Mouse (Mus musculus) urinary bladder, postnatal 10 days (tissue): ENCODE results near the gene Stk24.

Experiments used
- DNase-seq: peaks from one replicate; pipeline ENCODE4 v3.0.0; 2022; ENCODE audit warnings: low spot score

Stk24 gene

GRCm38 (mm10) chr14:121313283-121313682, 66.5 kb downstream of the Stk24 start:
- no peak for DNase-seq

DNA sequence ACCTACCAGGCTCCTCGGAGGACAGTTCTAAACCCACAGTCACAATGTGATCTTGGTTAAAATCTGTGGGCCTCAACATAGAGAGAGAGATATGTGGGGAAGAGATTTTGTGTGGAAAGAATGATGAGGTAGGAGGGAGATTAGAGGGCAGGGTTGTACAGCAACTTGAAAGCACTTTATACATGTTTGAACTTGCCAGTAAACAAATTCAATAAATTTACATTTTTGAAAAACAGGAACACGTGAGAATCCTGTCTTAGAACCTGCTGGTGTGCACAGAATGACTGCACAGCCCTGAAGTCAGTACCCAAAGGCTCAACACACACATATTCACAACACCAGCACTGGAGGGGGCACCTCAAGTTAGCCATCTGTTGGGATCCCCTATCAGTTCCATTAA, 68.7 kb downstream of the Stk24 start:
- DNase-seq, result no peak

DNA sequence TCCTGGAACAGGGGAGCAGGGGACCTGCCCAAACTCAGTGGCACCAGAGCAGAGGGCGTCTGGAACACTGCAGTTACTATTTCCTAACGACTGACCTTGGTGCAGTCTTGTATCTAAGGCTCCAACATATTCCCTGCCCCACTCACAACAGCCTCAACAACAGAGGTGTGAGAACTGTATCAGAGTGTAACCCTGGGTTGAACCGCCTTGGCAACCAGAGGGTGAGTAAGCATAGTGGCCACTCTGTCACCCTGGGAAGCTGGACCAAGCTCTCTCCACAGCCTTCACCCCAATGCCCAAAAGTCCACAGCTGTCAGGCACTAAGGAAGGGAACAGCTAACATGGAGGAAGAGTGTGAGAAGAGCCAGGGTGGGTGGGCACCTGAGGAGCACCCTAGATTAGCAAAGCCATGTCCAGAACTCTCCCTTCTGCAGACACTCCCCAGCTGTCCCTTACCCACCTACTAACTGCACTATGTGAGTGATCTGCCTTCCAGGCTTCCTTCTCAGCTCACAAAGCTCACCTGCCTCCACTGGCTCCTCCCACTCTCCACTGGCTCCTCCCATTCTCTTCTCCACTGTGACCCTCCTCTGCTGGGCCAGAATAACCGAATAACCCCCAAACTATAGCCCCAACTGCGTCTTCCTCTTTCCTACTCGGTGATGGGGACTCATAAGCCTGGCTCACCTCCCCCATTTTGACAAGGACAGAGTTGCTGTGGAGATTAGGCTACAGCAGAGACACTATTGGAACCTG, 69.3 kb downstream of the Stk24 start:
- no peak for DNase-seq

GRCm38 (mm10) chr14:121309909-121310308, 69.9 kb downstream of the Stk24 start:
- DNase-seq, result no peak

DNA sequence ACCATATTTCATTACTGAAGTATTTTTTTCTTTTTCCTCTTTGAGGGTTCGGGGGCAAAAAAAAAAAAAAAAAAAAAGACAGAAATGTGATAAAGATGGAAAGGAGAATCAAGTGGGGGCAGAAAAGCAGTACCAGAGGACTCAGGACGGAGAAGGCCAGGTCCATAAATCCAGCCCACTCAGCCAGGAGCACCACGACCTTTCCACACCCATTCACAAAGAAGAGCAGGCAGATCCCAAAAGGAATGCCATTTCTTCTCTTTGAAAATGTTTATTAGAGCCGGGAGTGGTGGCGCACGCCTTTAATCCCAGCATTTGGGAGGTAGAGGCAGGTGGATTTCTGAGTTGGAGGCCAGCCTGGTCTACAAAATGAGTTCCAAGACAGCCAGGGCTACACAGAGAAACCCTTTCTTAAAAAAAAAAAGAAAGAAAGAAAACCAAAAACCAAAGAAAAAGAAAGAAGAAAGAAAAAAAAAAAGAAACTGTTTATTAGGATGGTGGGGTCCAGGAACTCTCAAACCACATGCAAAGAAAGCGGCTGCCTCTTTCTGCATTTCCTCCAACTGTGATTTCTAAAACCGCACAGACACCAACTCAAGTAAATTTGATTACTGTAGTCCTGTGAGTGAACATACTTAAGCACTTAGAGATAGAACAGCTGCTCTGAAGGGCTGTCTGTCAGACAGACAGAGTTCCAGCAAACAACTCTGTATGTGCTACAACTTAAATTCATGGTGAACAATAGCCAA, 74.3 kb downstream of the Stk24 start:
- no peak for DNase-seq

GRCm38 (mm10) chr14:121304523-121304922, 75.3 kb downstream of the Stk24 start:
- DNase-seq, result no peak

DNA sequence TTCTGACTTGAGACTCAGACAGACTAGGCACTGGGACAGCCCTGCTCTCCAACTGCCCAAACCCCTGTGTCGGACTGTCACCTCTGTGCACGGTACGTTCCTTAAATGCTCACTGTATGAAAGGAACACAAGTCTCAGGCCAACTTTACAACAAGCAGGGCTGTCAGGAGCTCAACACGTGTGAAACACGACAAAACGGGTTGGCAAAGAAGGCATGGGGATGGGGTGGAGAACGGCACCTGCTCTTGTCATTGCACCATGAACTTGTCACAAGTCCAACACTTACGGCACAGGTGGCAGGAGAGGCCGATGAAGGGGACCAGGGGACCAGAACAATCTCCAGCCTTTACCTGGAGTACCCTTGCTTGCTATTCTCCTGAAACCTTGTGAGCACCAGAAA, 80.7 kb downstream of the Stk24 start:
- DNase-seq, result no peak

GRCm38 (mm10) chr14:121298537-121298936, 81.3 kb downstream of the Stk24 start:
- DNase-seq, result no peak

DNA sequence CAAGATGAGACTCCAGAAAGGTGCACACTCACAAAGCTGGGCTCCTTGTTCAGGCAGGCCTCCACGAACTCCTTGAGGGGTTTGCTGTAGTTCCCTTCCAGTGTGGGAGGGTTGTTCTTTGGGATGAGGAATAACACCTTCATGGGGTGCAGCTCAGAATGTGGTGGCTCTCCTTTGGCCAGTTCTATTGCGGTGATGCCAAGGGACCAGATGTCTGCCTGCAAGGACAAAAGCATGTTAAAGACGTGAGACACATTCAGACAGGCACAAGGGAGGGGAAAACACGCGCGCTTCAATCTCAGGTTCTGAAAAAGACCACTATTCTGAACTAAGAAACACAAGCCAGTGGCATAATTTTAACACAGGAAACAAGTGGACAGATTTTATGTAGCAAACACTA, 82.7 kb downstream of the Stk24 start:
- no peak for DNase-seq

- DNase-seq, result no peak
These were observed 85.3 kb downstream of the Stk24 start for GRCm38 (mm10) chr14:121294484-121294883.

GRCm38 (mm10) chr14:121292391-121292790, 87.4 kb downstream of the Stk24 start:
- DNase-seq, result no peak

DNA sequence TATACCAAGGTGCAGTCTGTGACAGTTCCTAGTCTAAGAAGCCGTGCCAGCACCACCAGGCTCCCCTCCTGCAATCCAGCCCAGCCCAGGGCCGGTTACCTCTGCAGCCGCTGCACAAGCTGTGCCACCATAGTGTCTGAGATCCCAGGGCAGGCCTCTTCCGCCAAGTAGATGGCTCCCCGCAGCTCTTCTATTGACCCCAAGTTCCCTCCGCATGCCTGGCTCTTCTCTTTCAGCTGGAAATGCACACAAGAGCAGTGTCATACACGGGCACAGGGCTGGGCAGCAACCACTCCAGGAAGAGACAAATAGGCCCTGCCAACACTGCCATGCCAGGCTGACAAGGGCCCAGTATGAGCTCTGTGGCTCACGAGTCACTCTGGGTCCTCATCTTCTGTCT, 87.9 kb downstream of the Stk24 start:
- no peak for DNase-seq

DNA sequence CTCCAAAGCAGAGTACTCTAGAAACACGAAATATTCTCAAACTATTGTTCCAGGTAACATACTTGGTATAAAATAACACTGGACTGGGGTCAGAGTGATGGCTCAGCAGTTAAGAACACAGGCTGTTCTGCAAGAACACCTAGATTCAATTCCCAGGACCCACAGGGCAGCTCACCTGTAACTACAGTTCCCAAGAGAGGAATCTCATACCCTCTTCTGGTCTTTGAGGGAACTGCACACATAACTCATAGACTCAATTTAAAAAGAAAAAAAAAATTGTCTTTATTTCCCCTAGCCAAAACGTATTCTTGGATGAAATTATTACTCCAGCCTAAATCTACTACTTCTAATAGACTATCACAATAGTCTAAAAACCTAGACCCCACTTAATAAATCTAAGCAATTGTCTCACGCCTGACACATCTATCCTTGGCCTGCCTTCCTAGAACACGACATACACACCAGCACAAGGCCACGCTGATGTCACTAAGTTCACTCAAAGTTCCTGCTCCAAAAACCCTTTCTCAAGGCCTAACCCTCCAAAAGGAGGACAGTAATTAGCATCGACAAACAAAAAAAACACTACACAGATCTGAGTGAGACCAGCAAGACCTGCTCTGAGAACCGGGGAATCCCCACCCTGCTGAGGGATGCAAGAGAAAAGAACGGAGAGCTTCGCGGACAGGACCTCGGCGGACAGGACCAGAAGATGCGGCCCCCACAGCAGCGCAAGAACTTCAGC, 94.3 kb downstream of the Stk24 start:
- DNase-seq, result no peak

DNA sequence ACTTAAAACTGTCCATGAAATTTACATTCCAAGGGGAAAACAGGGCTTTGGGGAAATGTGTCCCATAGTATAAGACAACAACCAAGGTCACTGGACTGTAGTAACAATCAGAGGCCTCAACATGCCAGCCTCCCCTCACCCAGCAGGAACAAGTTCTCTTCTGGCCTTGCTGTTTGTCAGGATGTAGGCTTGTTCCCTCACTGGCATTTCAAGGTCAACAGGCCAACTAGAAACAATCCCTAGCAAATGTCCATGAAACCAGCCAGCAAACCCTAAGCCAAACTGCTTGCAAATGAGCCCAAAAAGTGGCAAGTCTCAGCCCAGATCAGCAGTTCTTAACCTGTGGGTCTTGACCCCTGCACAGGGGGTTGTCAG, 98.5 kb downstream of the Stk24 start:
- no peak for DNase-seq

GRCm38 (mm10) chr14:121280601-121281335, 99.0 kb downstream of the Stk24 start:
- DNase-seq, result no peak

DNA sequence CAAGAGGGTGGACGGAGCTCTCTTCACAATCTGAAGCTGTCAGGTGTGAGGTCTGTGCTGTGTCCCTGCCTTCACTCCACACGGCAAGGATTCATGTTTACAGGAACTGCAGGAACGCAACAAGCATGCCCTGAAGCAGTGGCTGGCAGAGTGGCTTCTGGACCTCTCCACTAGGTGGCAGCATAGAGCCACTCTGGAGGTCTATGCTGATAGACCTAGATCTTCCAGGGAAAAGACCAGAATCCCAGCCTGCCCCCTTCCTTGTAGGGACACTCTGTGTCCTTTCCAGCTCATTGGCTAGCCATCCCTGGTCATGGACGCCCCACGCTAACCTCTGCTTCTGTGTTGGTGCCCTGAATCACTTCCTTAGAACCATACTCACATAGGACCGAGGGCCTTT, 100.7 kb downstream of the Stk24 start:
- peak; percentile 64 for DNase-seq

- no peak for DNase-seq
These were observed 103.8 kb downstream of the Stk24 start for GRCm38 (mm10) chr14:121276016-121276415.

- no peak for DNase-seq
These were observed 104.8 kb downstream of the Stk24 start for GRCm38 (mm10) chr14:121274985-121275384.

GRCm38 (mm10) chr14:121270490-121270889, 109.3 kb downstream of the Stk24 start:
- DNase-seq, result no peak

GRCm38 (mm10) chr14:121267801-121268200, 112.0 kb downstream of the Stk24 start:
- DNase-seq, result no peak

DNA sequence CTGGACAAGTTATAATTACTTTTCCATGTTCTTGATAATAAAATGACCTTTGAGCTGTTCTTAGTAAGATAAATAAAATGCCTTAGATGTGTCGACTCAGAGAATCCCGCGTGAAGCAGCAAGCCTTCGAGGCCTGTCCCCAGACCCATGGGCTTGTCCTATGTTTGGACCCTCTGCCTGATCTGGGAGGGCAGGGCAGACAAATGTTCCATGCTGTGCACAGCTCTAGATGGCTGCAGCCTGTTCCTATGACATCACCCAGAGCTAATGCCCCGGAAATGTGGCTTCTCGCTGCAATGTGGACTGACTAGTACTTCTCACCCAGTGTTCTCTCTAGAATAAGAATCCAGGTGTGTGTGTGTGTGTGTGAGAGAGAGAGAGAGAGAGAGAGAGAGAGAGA, 115.4 kb downstream of the Stk24 start:
- DNase-seq, result no peak

- DNase-seq, result no peak
These were observed 115.9 kb downstream of the Stk24 start for GRCm38 (mm10) chr14:121263912-121264311.
